Mouse (Mus musculus) E14TG2a.4 (cell line): ENCODE data around the gene Olfr186.

Experiments
- CTCF ChIP-seq: conservative IDR thresholded peaks from 2 replicates; pipeline ENCODE4 v1.5.1; 2014; ENCODE audit warnings: low read length
- POU5F1 ChIP-seq: IDR thresholded peaks from 2 replicates; pipeline ENCODE4 v1.6.1; 2014; ENCODE audit warnings: low read length, borderline replicate concordance

DNA sequence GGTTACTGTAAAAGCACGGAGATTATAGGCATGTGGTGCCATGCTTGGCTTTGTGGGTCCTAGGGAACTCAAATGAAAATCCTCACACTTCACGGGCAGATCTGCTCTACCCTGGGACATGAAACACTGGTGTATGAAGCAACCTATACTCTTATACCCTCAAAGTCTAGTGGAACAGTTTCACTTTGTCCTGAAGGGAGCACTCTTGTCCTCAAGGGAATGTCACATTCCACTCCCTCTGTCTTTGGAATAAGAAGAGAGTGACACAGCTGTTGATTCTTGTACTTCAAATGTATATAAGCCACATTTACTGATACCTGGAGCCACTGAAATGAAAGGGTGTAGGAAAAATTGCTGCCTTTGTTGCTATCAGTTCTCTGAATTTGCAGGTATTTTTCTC, 35.0 kb downstream of the Olfr186 start, which contains the start of gene Olfr183:
- TF ChIP-seq POU5F1 = no peak
- TF ChIP-seq CTCF = no peak
